Mouse (Mus musculus) embryonic facial prominence, embryonic 12.5 days (tissue): ENCODE data around the gene Jarid2. TPM values are rescaled to one million over a fixed set of nuclear protein-coding genes. Genes with fewer than 3 reads are reported as not detected.

Source experiments
- ATAC-seq: fragments of 200-750 bp; cut with Nextera tagmentation; 2 replicates; pipeline ENCODE4 v1.8.0; 2017; ENCODE audit not compliant: insufficient number of reproducible peaks, insufficient read depth, low FRiP score, low TSS enrichment
- H3K27ac ChIP-seq: fragments of 300-500 bp; sonication (generic); 2 replicates; pipeline ENCODE4 v1.5.1; 2016; ENCODE audit warnings: mild to moderate bottlenecking
- H3K27me3 ChIP-seq: fragments of 300-500 bp; sonication (generic); 2 replicates; pipeline ENCODE4 v1.6.1; 2016; ENCODE audit warnings: mild to moderate bottlenecking, moderate library complexity
- H3K36me3 ChIP-seq: fragments of 300-500 bp; sonication (generic); 2 replicates; pipeline ENCODE4 v1.6.1; 2016; ENCODE audit warnings: mild to moderate bottlenecking
- H3K4me1 ChIP-seq: fragments of 300-500 bp; sonication (generic); 2 replicates; pipeline ENCODE4 v1.6.1; 2016
- H3K4me2 ChIP-seq: fragments of 300-500 bp; sonication (generic); replicated peaks from 2 replicates; pipeline ENCODE4 v1.6.1; 2016; ENCODE audit warnings: mild to moderate bottlenecking, moderate library complexity
- H3K4me3 ChIP-seq: fragments of 300-500 bp; sonication (generic); 2 replicates; pipeline ENCODE4 v1.5.1; 2016; ENCODE audit warnings: mild to moderate bottlenecking
- H3K9ac ChIP-seq: fragments of 300-500 bp; sonication (generic); 2 replicates; pipeline ENCODE4 v1.6.1; 2016; ENCODE audit warnings: mild to moderate bottlenecking, moderate library complexity
- H3K9me3 ChIP-seq: fragments of 300-500 bp; sonication (generic); 2 replicates; pipeline ENCODE4 v1.6.1; 2016; ENCODE audit warnings: mild to moderate bottlenecking, moderate library complexity
- WGBS: fragments of 180-500 bp; shearing (Covaris S2); methylation state at CpG from one replicate; pipeline ENCODE4 v1.1.7; 2016; 5-methylcytosine and 5-hydroxymethylcytosine counted together
- polyA plus RNA-seq: library from polyadenylated mRNA; unstranded; fragments of >200 nt; fragmentation: Nextera tagmentation; extraction: Ambion mirVana; gene quantifications from 2 replicates; pipeline ENCODE4 v1.2.1, GENCODE M21; 2016

The Jarid2 gene
- polyA plus RNA-seq, 1 experiment from 2014 or later: 54.0 TPM

DNA sequence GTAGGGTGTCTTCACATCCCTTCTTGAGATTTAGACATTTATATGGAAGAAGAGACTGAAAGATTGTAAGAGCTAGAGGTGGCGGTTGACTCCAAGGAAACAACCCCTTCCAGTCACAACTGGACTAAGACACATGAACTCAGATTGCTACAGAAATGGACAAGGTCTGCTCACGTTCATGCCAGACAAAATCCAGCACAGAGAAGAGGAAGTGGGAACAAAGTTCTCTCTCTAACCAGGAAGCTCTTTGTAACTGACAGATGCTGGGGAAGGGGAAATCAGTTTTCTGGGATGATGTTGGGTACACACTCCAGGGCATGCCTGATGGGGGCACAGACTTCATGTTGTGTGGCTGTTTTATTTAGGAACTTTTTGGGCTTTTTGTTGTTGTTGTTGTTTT is 197.0 kb downstream of the Jarid2 start:
- H3K4me3 ChIP-seq: no peak overlapping the region
- no peaks in the 10 kb centered on the region for H3K27me3 ChIP-seq
- no peak overlapping the region for H3K9ac ChIP-seq
- H3K4me1 ChIP-seq: no peaks in the 10 kb centered on the region
- no peak for ATAC-seq
- no peak overlapping the region for H3K27ac ChIP-seq
- peaks cover 61% of the 10 kb centered on the region for H3K36me3 ChIP-seq
- WGBS: 73% methylated on average over 2 of the region's 2 CpGs
- H3K9me3 ChIP-seq: no peaks in the 10 kb centered on the region
- no peak overlapping the region for H3K4me2 ChIP-seq

DNA sequence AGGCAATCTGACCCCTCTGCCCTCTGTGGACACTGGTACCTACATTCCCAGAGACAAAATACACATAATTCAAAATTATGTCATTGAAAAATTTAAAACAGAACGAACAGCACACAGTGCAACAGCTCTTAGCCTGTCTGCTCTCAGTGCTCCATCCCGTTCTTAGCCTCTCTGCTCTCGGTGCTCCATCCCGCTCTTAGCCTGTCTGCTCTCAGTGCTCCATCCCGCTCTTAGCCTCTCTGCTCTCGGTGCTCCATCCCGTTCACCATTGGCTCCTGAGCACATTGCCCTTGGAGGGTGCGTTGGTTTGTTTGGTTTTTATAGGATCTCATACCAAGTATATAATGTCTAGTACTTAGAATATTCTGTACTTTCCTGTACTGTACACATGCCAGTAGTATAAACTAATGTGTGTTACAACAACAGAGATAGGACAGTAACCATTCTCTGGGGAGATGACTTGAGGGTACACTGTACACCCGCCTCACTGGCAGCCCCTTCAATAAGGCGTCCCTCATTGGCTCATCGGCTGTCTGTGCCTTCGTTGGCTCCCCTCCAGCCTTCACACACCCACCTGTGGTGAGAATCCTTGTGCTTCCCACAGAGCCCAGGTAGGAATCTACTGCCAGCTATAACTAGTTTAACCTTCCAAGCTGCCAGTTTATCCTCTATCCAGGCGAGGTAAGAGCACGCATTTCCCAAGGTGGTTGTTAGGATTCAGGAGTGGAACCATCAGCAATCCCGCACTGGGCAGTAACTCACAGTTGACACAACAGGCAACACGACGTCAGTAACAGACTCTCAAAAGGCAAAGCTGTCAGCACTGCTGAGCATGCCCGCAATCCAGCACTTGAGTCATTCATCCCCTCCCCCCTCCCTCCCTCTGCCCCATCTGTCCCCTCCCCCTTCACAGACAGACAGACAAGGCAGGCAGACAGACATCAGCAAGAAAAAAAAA is 203.3 kb downstream of the Jarid2 start:
- no peak overlapping the region for H3K4me2 ChIP-seq
- H3K9me3 ChIP-seq: no peaks in the 10 kb centered on the region
- peaks cover 13% of the 10 kb centered on the region; the same call in 1 of the 2 replicates for H3K36me3 ChIP-seq
- no peak for ATAC-seq
- no peak overlapping the region for H3K9ac ChIP-seq
- H3K4me3 ChIP-seq: no peak overlapping the region
- H3K27me3 ChIP-seq: no peaks in the 10 kb centered on the region
- WGBS: 77% methylated on average over 18 of the region's 18 CpGs
- H3K27ac ChIP-seq: no peak overlapping the region
- 0 out of 2 replicates have a peak, but pooled peaks cover 5% of the 10 kb centered on the region for H3K4me1 ChIP-seq

DNA sequence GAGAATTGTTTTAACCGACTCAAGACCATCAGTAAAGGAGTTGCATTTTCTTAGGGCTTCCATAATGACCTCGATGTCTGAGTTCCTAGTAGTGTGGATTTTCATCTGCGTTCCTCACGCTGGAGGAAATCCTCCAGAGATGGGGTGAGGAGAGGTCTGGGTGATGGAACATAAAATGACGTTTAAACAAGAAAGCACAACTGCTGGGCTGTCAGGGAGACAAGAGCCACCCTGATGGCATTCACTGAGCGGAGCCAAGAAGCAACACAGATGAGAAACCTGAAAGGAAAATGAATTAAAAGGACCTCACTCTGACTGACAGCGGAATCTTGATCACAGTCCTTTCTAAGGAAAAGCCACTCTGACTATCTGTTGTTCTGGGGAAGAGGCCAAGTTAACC is 204.3 kb downstream of the Jarid2 start:
- H3K9ac ChIP-seq: no peak overlapping the region
- WGBS: 71% methylated on average over 7 of the region's 7 CpGs
- H3K27me3 ChIP-seq: no peaks in the 10 kb centered on the region
- peaks cover 9% of the 10 kb centered on the region; the same call in 1 of the 2 replicates for H3K36me3 ChIP-seq
- H3K9me3 ChIP-seq: no peaks in the 10 kb centered on the region
- no peak overlapping the region for H3K27ac ChIP-seq
- H3K4me1 ChIP-seq: 0 out of 2 replicates have a peak, but pooled peaks cover 5% of the 10 kb centered on the region
- ATAC-seq: no peak
- no peak overlapping the region for H3K4me3 ChIP-seq
- no peak overlapping the region for H3K4me2 ChIP-seq

DNA sequence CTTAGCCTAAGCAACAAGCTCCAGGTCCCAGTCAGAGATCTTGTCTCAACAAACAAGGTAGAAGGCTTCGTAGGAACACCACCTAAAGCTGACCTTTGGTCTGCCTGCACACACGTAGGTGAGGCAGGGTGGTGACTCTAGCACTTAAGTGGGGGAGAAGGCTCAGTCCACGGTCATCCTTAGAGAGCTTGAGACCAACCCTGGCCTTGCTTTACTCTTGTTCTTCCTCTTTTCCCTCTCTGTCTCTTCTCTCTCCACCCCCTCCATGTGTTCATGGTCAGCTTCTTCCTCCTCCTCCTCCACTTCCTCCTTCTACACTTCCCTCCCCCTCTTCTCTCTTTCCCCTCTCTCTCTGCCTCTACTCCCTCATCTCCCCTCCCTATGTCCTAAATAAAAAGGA is 208.4 kb downstream of the Jarid2 start:
- ATAC-seq: no peak
- no peak overlapping the region for H3K27ac ChIP-seq
- H3K4me2 ChIP-seq: no peak overlapping the region
- no peaks in the 10 kb centered on the region for H3K9me3 ChIP-seq
- WGBS: 85% methylated on average over 3 of the region's 3 CpGs
- H3K4me1 ChIP-seq: peaks cover 10% of the 10 kb centered on the region; the same call in 1 of the 2 replicates
- H3K27me3 ChIP-seq: no peaks in the 10 kb centered on the region
- no peaks in the 10 kb centered on the region for H3K36me3 ChIP-seq
- H3K9ac ChIP-seq: no peak overlapping the region
- H3K4me3 ChIP-seq: no peak overlapping the region

DNA sequence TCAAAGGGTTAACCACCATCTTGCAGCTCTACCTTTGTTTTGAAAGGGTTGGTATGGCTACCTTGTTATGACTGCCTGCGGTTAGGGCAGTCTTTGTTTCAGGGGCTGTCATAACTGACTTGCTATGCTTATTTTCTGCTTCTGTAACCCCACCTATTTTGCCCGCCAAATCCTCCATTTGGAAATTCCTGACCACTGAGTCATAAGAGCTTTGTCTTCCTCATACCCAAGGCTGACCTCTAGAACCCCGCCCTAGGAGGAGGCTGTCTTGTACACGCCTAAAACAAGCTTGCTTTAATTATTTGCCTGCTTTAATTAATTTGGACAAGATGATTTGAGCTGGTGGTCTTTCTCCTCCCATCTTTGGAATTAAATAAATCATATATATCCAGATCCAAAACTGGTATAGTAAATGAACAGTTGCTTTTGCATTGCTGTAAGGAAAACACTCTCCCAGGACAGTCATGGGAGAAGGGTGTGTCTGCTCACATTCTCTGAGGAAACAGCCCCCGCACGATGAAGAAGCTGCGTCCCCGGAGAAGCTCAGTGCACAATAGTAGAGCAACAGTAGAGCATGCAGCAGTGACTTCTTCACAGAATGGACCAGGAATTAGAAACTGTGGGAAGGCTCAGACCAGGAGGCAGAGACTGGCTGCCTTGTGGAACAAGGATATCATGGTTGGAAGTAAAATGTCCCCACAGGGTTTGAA is 210.2 kb downstream of the Jarid2 start:
- no peak for ATAC-seq
- no peak overlapping the region for H3K4me2 ChIP-seq
- no peak overlapping the region for H3K4me3 ChIP-seq
- H3K9ac ChIP-seq: no peak overlapping the region
- WGBS: 71% methylated on average over 8 of the region's 8 CpGs
- no peak overlapping the region for H3K27ac ChIP-seq
- no peaks in the 10 kb centered on the region for H3K9me3 ChIP-seq
- peaks cover 6% of the 10 kb centered on the region; the same call in 1 of the 2 replicates for H3K4me1 ChIP-seq
- H3K36me3 ChIP-seq: 0 out of 2 replicates have a peak, but pooled peaks cover 9% of the 10 kb centered on the region
- H3K27me3 ChIP-seq: no peaks in the 10 kb centered on the region

DNA sequence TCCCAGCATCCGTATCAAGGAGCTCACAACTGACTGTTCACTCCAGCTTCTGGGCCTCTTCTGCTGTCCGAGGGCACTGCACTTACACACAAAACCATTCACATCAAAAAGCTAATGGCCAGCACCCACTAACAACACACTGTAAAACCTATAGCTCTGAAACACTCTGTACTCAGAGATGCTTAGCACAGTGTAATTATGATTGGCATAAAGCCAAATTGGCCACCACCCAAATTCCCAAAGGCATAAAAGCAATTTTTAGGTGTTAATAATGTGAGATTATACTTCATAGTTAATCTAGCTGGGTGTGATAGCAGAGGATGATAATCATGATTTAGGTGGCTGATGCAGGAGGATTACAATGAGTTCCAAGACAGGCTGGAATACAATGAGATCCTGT is 214.3 kb downstream of the Jarid2 start:
- 86% methylated on average over 2 of the region's 2 CpGs for WGBS
- Histone ChIP-seq H3K4me1 (peaks cover 6% of the 10 kb centered on the region; the same call in 1 of the 2 replicates), H3K9me3 (no peaks in the 10 kb centered on the region), H3K27me3 (no peaks in the 10 kb centered on the region), H3K9ac (no peak overlapping the region), H3K4me3 (no peak overlapping the region), H3K4me2 (no peak overlapping the region), H3K36me3 (0 out of 2 replicates have a peak, but pooled peaks cover 9% of the 10 kb centered on the region), H3K27ac (no peak overlapping the region)
- no peak for ATAC-seq

DNA sequence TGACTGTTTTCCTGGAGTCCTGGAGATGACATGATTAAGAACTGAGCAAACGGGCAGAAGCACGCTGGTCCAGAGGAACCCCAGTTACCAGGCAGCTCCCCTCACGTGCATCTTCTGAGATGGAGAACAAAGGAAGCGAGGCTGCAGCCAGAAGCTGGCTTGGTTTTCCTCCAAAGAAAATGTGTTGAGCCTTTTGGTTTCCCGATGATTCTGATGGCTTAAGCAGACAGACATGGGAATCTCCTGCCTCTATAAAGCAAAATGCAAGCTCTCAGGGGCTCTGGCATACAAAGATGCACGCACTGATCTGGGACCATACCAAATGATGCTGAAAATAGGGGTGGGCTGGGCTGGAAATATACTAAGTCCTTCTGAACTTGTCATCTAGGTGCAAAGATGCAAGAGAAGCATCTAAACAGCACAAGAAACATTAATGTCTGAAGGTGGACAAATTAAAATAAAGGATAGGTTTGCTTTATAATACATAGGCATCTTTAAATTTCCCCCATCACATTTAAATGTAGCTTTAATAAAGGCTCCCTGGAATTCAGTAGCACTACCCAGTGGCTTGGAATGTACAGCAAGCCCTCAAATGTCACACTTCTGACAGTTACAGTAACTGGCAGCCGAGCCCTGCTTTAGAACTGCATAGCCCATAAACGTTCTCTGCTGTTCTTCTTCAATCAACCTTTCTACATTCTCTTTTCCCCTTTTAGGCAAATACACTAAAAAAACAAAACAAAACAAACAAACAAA is 217.8 kb downstream of the Jarid2 start:
- 43% methylated on average over 8 of the region's 8 CpGs for WGBS
- no peak for ATAC-seq
- Histone ChIP-seq H3K9ac (no peak overlapping the region), H3K36me3 (0 out of 2 replicates have a peak, but pooled peaks cover 9% of the 10 kb centered on the region), H3K27ac (peak overlapping the region; percentile 26; the same call in 1 of the 2 replicates), H3K4me3 (peak overlapping the region; percentile 13), H3K27me3 (no peaks in the 10 kb centered on the region), H3K4me2 (peak overlapping the region; percentile 33), H3K9me3 (no peaks in the 10 kb centered on the region), H3K4me1 (no peaks in the 10 kb centered on the region; the same call in 1 of the 2 replicates)

DNA sequence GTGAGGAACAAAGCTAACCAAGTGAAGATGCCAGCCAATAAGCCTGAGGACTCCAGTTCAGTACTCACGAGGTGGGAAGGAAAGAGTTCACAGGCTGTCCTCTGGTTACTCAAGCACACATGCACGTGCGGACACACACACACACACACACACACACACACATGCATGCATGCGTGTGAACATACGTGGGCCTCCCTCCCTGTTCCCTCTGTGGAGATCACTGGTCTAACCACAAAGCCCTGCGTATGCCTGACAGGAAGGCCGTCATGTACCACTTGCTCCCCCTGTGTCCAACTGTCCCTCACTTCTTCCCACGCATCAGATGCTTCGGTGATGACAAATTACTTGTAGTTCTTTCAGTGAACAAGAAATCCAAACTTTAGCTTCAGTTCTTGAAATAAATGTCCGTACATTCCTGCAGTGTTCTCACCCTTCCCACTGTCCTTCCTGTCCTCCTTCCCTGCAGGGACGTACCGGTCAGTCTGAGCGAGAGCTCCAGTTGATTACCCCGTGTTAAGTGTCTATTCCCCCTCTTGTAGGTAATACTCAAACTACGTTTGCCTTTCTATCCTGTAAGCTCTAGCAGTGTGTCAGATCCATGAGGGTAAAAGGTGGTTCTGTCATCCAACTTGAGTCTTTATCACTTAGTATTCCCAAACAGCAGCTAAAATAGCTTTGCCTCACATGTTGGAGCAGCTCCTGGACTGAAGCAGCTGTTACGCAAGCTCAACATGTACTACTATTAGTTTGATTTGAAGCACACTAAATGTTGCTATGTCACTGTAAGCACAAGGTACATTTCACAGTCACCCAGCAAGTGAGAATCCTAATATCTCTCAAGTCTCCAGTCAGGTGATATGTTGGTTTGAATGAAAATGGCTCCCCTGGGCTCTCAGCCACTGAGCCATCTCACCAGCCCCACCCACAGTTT is 219.3 kb downstream of the Jarid2 start:
- H3K36me3 ChIP-seq: 0 out of 2 replicates have a peak, but pooled peaks cover 9% of the 10 kb centered on the region
- H3K9ac ChIP-seq: no peak overlapping the region
- WGBS: 92% methylated on average over 16 of the region's 16 CpGs
- ATAC-seq: no peak
- H3K4me3 ChIP-seq: no peak overlapping the region
- no peak overlapping the region for H3K27ac ChIP-seq
- no peak overlapping the region for H3K4me2 ChIP-seq
- peaks cover 5% of the 10 kb centered on the region; the same call in 1 of the 2 replicates for H3K4me1 ChIP-seq
- H3K27me3 ChIP-seq: no peaks in the 10 kb centered on the region
- H3K9me3 ChIP-seq: no peaks in the 10 kb centered on the region

DNA sequence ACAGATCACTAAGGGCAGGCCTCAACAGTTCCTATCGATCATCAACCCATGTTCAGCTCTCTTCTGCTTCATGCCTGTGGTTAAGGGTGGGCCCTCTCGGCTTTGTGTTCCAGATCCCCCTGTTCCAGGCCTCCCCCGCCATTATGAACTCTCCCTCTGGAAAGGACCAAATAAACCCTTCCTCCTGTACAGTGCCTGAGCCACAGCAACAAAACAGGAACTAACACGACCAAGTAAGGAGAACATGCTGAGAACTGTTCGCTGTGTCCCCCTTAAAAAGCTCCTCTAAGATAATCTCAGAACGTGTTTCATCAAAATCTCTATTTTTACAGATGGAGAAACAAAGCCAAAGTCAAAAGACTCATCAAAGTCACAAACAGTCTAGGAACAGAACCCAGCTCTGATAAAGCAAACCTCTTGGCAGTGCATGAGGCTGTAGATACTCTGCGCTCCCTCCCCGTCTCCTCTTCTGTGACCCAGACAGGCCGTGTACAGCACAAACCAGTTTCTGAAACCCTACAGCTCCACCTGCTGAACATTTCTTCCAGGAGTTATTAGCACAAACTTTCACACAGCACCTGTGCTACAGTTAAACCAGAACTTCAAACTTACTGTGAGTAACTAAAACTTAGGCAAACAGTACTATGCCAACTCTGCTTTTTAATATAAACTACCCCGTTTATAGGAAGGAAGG is 223.3 kb downstream of the Jarid2 start:
- no peak overlapping the region for H3K4me3 ChIP-seq
- no peak overlapping the region for H3K27ac ChIP-seq
- H3K4me2 ChIP-seq: no peak overlapping the region
- no peak for ATAC-seq
- WGBS: 61% methylated on average over 10 of the region's 10 CpGs
- no peaks in the 10 kb centered on the region for H3K36me3 ChIP-seq
- no peaks in the 10 kb centered on the region for H3K9me3 ChIP-seq
- no peaks in the 10 kb centered on the region for H3K27me3 ChIP-seq
- H3K9ac ChIP-seq: no peak overlapping the region
- 0 out of 2 replicates have a peak, but pooled peaks cover 9% of the 10 kb centered on the region for H3K4me1 ChIP-seq

DNA sequence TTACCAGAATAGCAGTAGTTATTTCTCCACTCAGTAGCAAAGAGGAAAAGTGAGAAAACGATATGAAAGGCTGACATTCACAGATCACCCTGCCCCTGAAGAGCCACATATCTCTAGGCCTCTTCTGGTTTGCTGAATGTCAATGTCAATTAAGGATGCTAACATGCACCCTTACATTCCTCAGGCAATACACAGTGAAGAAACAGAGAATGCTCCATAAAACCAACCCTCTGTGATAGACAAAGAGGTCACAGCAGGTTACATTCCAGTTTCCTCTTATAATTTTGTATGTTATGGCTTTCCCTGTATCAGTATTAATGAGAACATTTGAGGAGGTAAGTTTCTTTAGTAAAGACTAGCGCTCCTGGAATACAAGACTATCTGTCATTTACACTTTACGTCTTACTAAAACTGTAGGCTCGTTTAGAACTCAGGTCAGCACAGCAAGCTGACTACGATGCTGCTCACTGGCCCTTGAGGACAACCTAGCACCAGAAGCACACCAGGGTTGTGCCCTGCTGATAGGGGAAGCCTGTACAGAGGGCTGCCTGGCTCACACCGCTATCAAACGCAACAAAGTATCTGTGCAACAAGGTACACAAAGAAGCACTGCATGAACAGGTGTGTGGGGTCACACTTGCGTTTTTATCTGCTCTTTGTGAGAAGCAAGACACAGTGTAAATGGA is 224.4 kb downstream of the Jarid2 start:
- Histone ChIP-seq H3K36me3 (no peaks in the 10 kb centered on the region), H3K9ac (no peak overlapping the region), H3K9me3 (no peaks in the 10 kb centered on the region), H3K27me3 (no peaks in the 10 kb centered on the region), H3K4me1 (0 out of 2 replicates have a peak, but pooled peaks cover 9% of the 10 kb centered on the region), H3K4me3 (no peak overlapping the region), H3K4me2 (no peak overlapping the region), H3K27ac (no peak overlapping the region)
- WGBS: 82% methylated on average over 8 of the region's 8 CpGs
- ATAC-seq: no peak
